21 mouse cellular contexts compared by ENCODE assay signal in genomic region chr8:47662716-47663115, GRCm38 (mm10). TPM values are rescaled to one million over a fixed set of nuclear protein-coding genes. Genes with fewer than 3 reads are reported as not detected.
A peak's percentile ranks its signal among the peaks of the same experiment; 100 is the strongest.
DNase-seq lines count a peak whose midpoint lies in the region; ATAC-seq and TF ChIP-seq lines count a peak whose summit lies in the region.
"Had no signal": no experiment of that assay in that cellular context is flagged by ENCODE, and none has a peak within 500 bp of the region (broad histone marks: within the 10 kb centered on the region; RNA-seq: fewer than 3 reads in every experiment).

No protein-coding gene starts in this region.

- peaks cover 3% of the 10 kb centered on the region; the same call in 1 of the 2 replicates for H3K36me3 ChIP-seq in kidney, postnatal 0 days (ENCODE audit: insufficient read depth, low read length)
- H3K36me3 ChIP-seq in kidney, embryonic 16.5 days (ENCODE audit: insufficient read depth, low read length): peaks cover 9% of the 10 kb centered on the region
- peaks cover 1% of the 10 kb centered on the region; the same call in 1 of the 2 replicates for H3K36me3 ChIP-seq in stomach, embryonic 15.5 days
- H3K36me3 ChIP-seq in stomach, postnatal 0 days (ENCODE audit: control insufficient read depth, insufficient read depth, low read length): no peaks in the 10 kb centered on the region
- H3K36me3 ChIP-seq: hindbrain, embryonic 12.5 days had no signal

- H3K9me3 ChIP-seq in kidney, postnatal 0 days (replicated peaks; ENCODE audit: low read length): no peaks in the 10 kb centered on the region
- no peaks in the 10 kb centered on the region for H3K9me3 ChIP-seq in kidney, embryonic 16.5 days (ENCODE audit: low read length)
- no peaks in the 10 kb centered on the region for H3K9me3 ChIP-seq in stomach, embryonic 15.5 days
- no peaks in the 10 kb centered on the region for H3K9me3 ChIP-seq in stomach, postnatal 0 days (ENCODE audit: control insufficient read depth, low read length)
- H3K9me3 ChIP-seq: embryonic facial prominence, embryonic 12.5 days; forebrain, embryonic 13.5 days; heart, embryonic 13.5 days; hindbrain, embryonic 12.5 days had no signal

- H3K4me2 ChIP-seq in kidney, postnatal 0 days (ENCODE audit: low read length): no peak overlapping the region
- H3K4me2 ChIP-seq in kidney, embryonic 16.5 days (replicated peaks; ENCODE audit: low read depth, low read length): no peak overlapping the region
- H3K4me2 ChIP-seq in stomach, embryonic 15.5 days: no peak overlapping the region
- no peak overlapping the region for H3K4me2 ChIP-seq in stomach, postnatal 0 days (replicated peaks; ENCODE audit: low read depth)
- H3K4me2 ChIP-seq: embryonic facial prominence, embryonic 12.5 days; forebrain, embryonic 13.5 days; heart, embryonic 13.5 days; hindbrain, embryonic 12.5 days had no signal

- TF ChIP-seq EP300 in stomach, postnatal 0 days (optimal IDR thresholded peaks at IDR 0.05): no peak

- H3K4me1 ChIP-seq in kidney, postnatal 0 days (replicated peaks; ENCODE audit: insufficient read depth, low read length): no peaks in the 10 kb centered on the region
- H3K4me1 ChIP-seq in kidney, embryonic 16.5 days (ENCODE audit: insufficient read depth, low read length): no peaks in the 10 kb centered on the region
- H3K4me1 ChIP-seq in stomach, embryonic 15.5 days: no peaks in the 10 kb centered on the region
- no peaks in the 10 kb centered on the region for H3K4me1 ChIP-seq in stomach, postnatal 0 days (replicated peaks; ENCODE audit: control insufficient read depth, insufficient read depth)
- H3K4me1 ChIP-seq: embryonic facial prominence, embryonic 12.5 days; forebrain, embryonic 13.5 days; heart, embryonic 13.5 days; hindbrain, embryonic 12.5 days had no signal

- peak overlapping the region; percentile 36; the same call in 1 of the 2 replicates for H3K27ac ChIP-seq in kidney, postnatal 0 days
- no peak overlapping the region for H3K27ac ChIP-seq in kidney, embryonic 16.5 days (ENCODE audit: low read length)
- peak overlapping the region; percentile 40; the same call in 1 of the 2 replicates for H3K27ac ChIP-seq in stomach, embryonic 15.5 days
- no peak overlapping the region for H3K27ac ChIP-seq in stomach, postnatal 0 days (replicated peaks)
- H3K27ac ChIP-seq: embryonic facial prominence, embryonic 12.5 days; forebrain, embryonic 13.5 days; gastrocnemius, adult 2 months; heart, embryonic 13.5 days; hindbrain, embryonic 12.5 days had no signal

- ATAC-seq in kidney, postnatal 0 days (replicated peaks; ENCODE audit: low FRiP score, low read depth): no peak
- ATAC-seq in kidney, embryonic 16.5 days (ENCODE audit: low FRiP score, low TSS enrichment): no peak
- peak; percentile 60; the same call in 1 of the 2 replicates for ATAC-seq in stomach, embryonic 15.5 days (ENCODE audit: insufficient read depth, low FRiP score, low read depth)
- ATAC-seq in stomach, postnatal 0 days (ENCODE audit: low FRiP score, low TSS enrichment): peak; percentile 68; the same call in 1 of the 2 replicates
- ATAC-seq: forebrain, embryonic 13.5 days; forebrain, postnatal 0 days; hindbrain, embryonic 16.5 days had no signal

- WGBS in kidney, postnatal 0 days: 88% methylated on average over 5 of the region's 5 CpGs
- WGBS in kidney, embryonic 16.5 days: 87% methylated on average over 5 of the region's 5 CpGs
- 69% methylated on average over 5 of the region's 5 CpGs for WGBS in stomach, embryonic 15.5 days
- WGBS in stomach, postnatal 0 days: 39% methylated on average over 5 of the region's 5 CpGs

- no peaks in the 10 kb centered on the region for H3K27me3 ChIP-seq in kidney, postnatal 0 days (ENCODE audit: insufficient read depth, low read length)
- H3K27me3 ChIP-seq in kidney, embryonic 16.5 days (ENCODE audit: insufficient read depth, low read length): no peaks in the 10 kb centered on the region
- no peaks in the 10 kb centered on the region for H3K27me3 ChIP-seq in stomach, embryonic 15.5 days (replicated peaks)
- no peaks in the 10 kb centered on the region for H3K27me3 ChIP-seq in stomach, postnatal 0 days (ENCODE audit: control insufficient read depth, insufficient read depth, low read length)
- H3K27me3 ChIP-seq: embryonic facial prominence, embryonic 12.5 days; forebrain, embryonic 13.5 days; heart, embryonic 13.5 days; hindbrain, embryonic 12.5 days had no signal

- no peak overlapping the region for H3K4me3 ChIP-seq in kidney, postnatal 0 days (replicated peaks; ENCODE audit: low read depth, low read length)
- H3K4me3 ChIP-seq in kidney, embryonic 16.5 days (ENCODE audit: low read length): no peak overlapping the region
- no peak overlapping the region for H3K4me3 ChIP-seq in stomach, embryonic 15.5 days (replicated peaks)
- no peak overlapping the region for H3K4me3 ChIP-seq in stomach, postnatal 0 days (ENCODE audit: low read depth, low read length)
- H3K4me3 ChIP-seq: embryonic facial prominence, embryonic 12.5 days; forebrain, embryonic 13.5 days; gastrocnemius, adult 2 months; heart, embryonic 13.5 days; hindbrain, embryonic 12.5 days had no signal

- TF ChIP-seq CTCF in kidney, postnatal 0 days (IDR thresholded peaks at IDR 0.05; ENCODE audit: low read depth): no peak
- no peak for TF ChIP-seq CTCF in stomach, postnatal 0 days (IDR thresholded peaks at IDR 0.05; ENCODE audit: low read depth)

- no peak for DNase-seq in kidney, postnatal 0 days (ENCODE audit: low spot score)
- DNase-seq in lung, postnatal 36 days: peak; percentile 23
- DNase-seq in lung, postnatal 14 days: no peak
- DNase-seq in stomach, postnatal 0 days (ENCODE audit: low spot score): peak; percentile 52
- no peak for DNase-seq in T-cell, adult 2 months (ENCODE audit: low spot score)
- DNase-seq: adrenal gland, postnatal 10 days; cerebellum, adult 11 months; cerebellum, adult 8-10 months; cerebellum, postnatal 14 days; embryo, embryonic 11 days; forebrain, postnatal 0 days; gastrocnemius, adult 2 months; gastrocnemius, postnatal 25 days; heart, postnatal 4 days had no signal

- no peak overlapping the region for H3K9ac ChIP-seq in kidney, postnatal 0 days (ENCODE audit: low read depth, low read length)
- H3K9ac ChIP-seq in kidney, embryonic 16.5 days (replicated peaks; ENCODE audit: low read length): no peak overlapping the region
- no peak overlapping the region for H3K9ac ChIP-seq in stomach, embryonic 15.5 days
- H3K9ac ChIP-seq in stomach, postnatal 0 days (ENCODE audit: low read length): no peak overlapping the region
- H3K9ac ChIP-seq: embryonic facial prominence, embryonic 12.5 days; forebrain, embryonic 13.5 days; forebrain, postnatal 0 days; heart, embryonic 13.5 days; hindbrain, embryonic 12.5 days had no signal

RNA-seq across cellular contexts. Expression of gene Ing2, which starts 12.6 kb away (rescaled TPM):
- 15.8 and 19.8 TPM in 2 replicates for polyA plus RNA-seq in kidney, postnatal 0 days (2015; fragmentation: Nextera tagmentation; extraction: Ambion mirVana)
- 9.9 and 11.6 TPM in 2 replicates for polyA plus RNA-seq in kidney, embryonic 16.5 days (2015; fragmentation: Nextera tagmentation; extraction: Ambion mirVana)
- polyA plus RNA-seq in stomach, embryonic 15.5 days (2015; fragmentation: Nextera tagmentation; extraction: Ambion mirVana): 13.3 and 15.8 TPM in 2 replicates
- polyA plus RNA-seq in stomach, postnatal 0 days (2015; fragmentation: Nextera tagmentation; extraction: Ambion mirVana): 9.9 and 12.8 TPM in 2 replicates

RNA-seq across cellular contexts. Expression of gene Cdkn2aip, which starts 51.0 kb away (rescaled TPM):
- polyA plus RNA-seq in kidney, postnatal 0 days (2015; fragmentation: Nextera tagmentation; extraction: Ambion mirVana): 23.6 and 27.5 TPM in 2 replicates
- polyA plus RNA-seq in kidney, embryonic 16.5 days (2015; fragmentation: Nextera tagmentation; extraction: Ambion mirVana): 28.0 and 28.8 TPM in 2 replicates
- 21.4 and 21.6 TPM in 2 replicates for polyA plus RNA-seq in stomach, embryonic 15.5 days (2015; fragmentation: Nextera tagmentation; extraction: Ambion mirVana)
- 13.0 and 13.1 TPM in 2 replicates for polyA plus RNA-seq in stomach, postnatal 0 days (2015; fragmentation: Nextera tagmentation; extraction: Ambion mirVana)

Comparison
In these comparisons a context has a peak if more than half of its experiments do, and no peak if none do; other contexts are left out.
1. DNase-seq: peak in lung, postnatal 36 days (single experiment) and stomach, postnatal 0 days (single experiment); none in kidney, postnatal 0 days (single experiment), lung, postnatal 14 days (single experiment) and T-cell, adult 2 months (single experiment).
2. H3K27ac ChIP-seq: peak in kidney, postnatal 0 days (single experiment) and stomach, embryonic 15.5 days (single experiment); none in kidney, embryonic 16.5 days (single experiment) and stomach, postnatal 0 days (single experiment).
3. ATAC-seq: peak in stomach, embryonic 15.5 days (single experiment) and stomach, postnatal 0 days (single experiment); none in kidney, postnatal 0 days (single experiment) and kidney, embryonic 16.5 days (single experiment).